Mouse (Mus musculus) testis, adult 2 months (tissue): ENCODE results near the gene Ube3a. TPM values are rescaled to one million over a fixed set of nuclear protein-coding genes. Genes with fewer than 3 reads are reported as not detected.

Experiments
- H3K27ac ChIP-seq: fragments of 200-500 bp; 2 replicates; pipeline ENCODE4 v1.5.1; 2012; ENCODE audit warnings: low read depth, low read length; ENCODE audit not compliant: control insufficient read depth, insufficient read depth
- H3K27me3 ChIP-seq: fragments of 200-500 bp; 2 replicates; pipeline ENCODE4 v1.6.1; 2012; ENCODE audit warnings: mild to moderate bottlenecking, low read length, moderate library complexity; ENCODE audit not compliant: control insufficient read depth, insufficient read depth
- H3K36me3 ChIP-seq: fragments of 200-500 bp; 2 replicates; pipeline ENCODE4 v1.6.1; 2012; ENCODE audit warnings: mild to moderate bottlenecking, low read length; ENCODE audit not compliant: control insufficient read depth, insufficient read depth
- H3K4me1 ChIP-seq: fragments of 200-500 bp; 2 replicates; pipeline ENCODE4 v1.6.1; 2012; ENCODE audit warnings: low read length; ENCODE audit not compliant: control insufficient read depth, insufficient read depth
- H3K4me3 ChIP-seq: fragments of 200-500 bp; 2 replicates; pipeline ENCODE4 v1.5.1; 2012; ENCODE audit warnings: low read depth, mild to moderate bottlenecking, low read length, moderate library complexity, mixed read lengths; ENCODE audit not compliant: control insufficient read depth
- CTCF ChIP-seq: fragments of 200-500 bp; IDR thresholded peaks from 2 replicates; pipeline ENCODE4 v1.5.1; 2012; ENCODE audit warnings: low read depth, mild to moderate bottlenecking, inconsistent platforms, low read length, moderate library complexity; ENCODE audit not compliant: control insufficient read depth, insufficient read depth, insufficient replicate concordance
- POLR2A ChIP-seq: fragments of 200-500 bp; IDR thresholded peaks from 2 replicates; pipeline ENCODE4 v1.6.1; 2012; ENCODE audit warnings: low read depth, mild to moderate bottlenecking, inconsistent platforms, low read length, moderate library complexity; ENCODE audit not compliant: control insufficient read depth
- polyA plus RNA-seq: library from polyadenylated mRNA; depleted of rRNA; stranded (reverse); fragments of >200 nt; gene quantifications from 2 replicates; pipeline ENCODE4 v1.2.3, GENCODE M21; 2012

Gene Ube3a
- polyA plus RNA-seq, 1 experiment, result 18.1 TPM

- no peak overlapping the region for H3K4me3 ChIP-seq
- no peaks in the 10 kb centered on the region for H3K27me3 ChIP-seq
- H3K4me1 ChIP-seq, result no peaks in the 10 kb centered on the region
- H3K36me3 ChIP-seq, result no peaks in the 10 kb centered on the region; the same call in 1 of the 2 replicates
- no peak overlapping the region for H3K27ac ChIP-seq
- TF ChIP-seq CTCF (no peak), POLR2A (no peak)
These were observed 43.2 kb downstream of the Ube3a start for GRCm38 (mm10) chr7:59271775-59272174.

- no peaks in the 10 kb centered on the region for H3K36me3 ChIP-seq
- no peak for TF ChIP-seq POLR2A
- TF ChIP-seq CTCF, result no peak
- no peak overlapping the region for H3K4me3 ChIP-seq
- H3K27me3 ChIP-seq, result no peaks in the 10 kb centered on the region
- no peak overlapping the region for H3K27ac ChIP-seq
- H3K4me1 ChIP-seq, result no peaks in the 10 kb centered on the region
These were observed 84.0 kb downstream of the Ube3a start for GRCm38 (mm10) chr7:59312576-59312975.

DNA sequence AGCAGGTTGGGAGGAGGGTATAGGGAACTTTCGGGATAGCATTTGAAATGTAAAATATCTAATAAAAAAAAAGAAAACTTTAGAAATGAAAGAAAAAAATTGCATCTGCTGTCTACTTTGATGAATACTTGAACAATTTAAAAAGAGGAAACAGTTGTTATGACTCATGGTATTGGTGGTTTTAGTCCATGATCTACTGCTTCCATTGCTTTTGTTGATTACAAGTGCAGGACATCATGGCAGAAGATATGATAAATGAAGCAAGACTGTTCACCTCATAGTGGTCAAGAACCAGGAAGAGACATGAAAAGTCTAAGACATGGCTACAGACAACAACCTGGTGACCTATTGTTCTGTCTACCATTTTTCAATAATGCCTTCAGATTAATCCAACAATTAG is 94.2 kb downstream of the Ube3a start:
- Histone ChIP-seq H3K27ac (no peak overlapping the region), H3K4me1 (no peaks in the 10 kb centered on the region), H3K4me3 (no peak overlapping the region), H3K27me3 (no peaks in the 10 kb centered on the region), H3K36me3 (no peaks in the 10 kb centered on the region)
- TF ChIP-seq CTCF, result no peak
- no peak for TF ChIP-seq POLR2A
